Mouse (Mus musculus) limb, embryonic 10.5 days (tissue): ENCODE results near the gene Dcun1d3. TPM values are rescaled to one million over a fixed set of nuclear protein-coding genes. Genes with fewer than 3 reads are reported as not detected.
A peak's percentile ranks its signal among the peaks of the same experiment; 100 is the strongest.

Experiments
- DNase-seq: peaks from one replicate; pipeline ENCODE4 v3.0.0-alpha.2; 2017; ENCODE audit warnings: low spot score
- H3K27ac ChIP-seq: fragments of 300-500 bp; sonication (generic); 2 replicates; pipeline ENCODE4 v1.5.1; 2016; ENCODE audit warnings: mild to moderate bottlenecking
- H3K27me3 ChIP-seq: fragments of 300-500 bp; sonication (generic); 2 replicates; pipeline ENCODE4 v1.6.1; 2016; ENCODE audit warnings: low read depth, mild to moderate bottlenecking; ENCODE audit not compliant: poor library complexity, severe bottlenecking
- H3K36me3 ChIP-seq: fragments of 300-500 bp; sonication (generic); 2 replicates; pipeline ENCODE4 v1.6.1; 2016; ENCODE audit warnings: mild to moderate bottlenecking, moderate library complexity
- H3K4me1 ChIP-seq: fragments of 300-500 bp; sonication (generic); 2 replicates; pipeline ENCODE4 v1.6.1; 2016
- H3K4me3 ChIP-seq: fragments of 300-500 bp; sonication (generic); 2 replicates; pipeline ENCODE4 v1.5.1; 2016; ENCODE audit warnings: mild to moderate bottlenecking, moderate library complexity
- H3K9me3 ChIP-seq: fragments of 300-500 bp; sonication (generic); replicated peaks from 2 replicates; pipeline ENCODE4 v1.6.1; 2016; ENCODE audit warnings: mild to moderate bottlenecking
- WGBS: fragments of 180-500 bp; shearing (Covaris S2); methylation state at CpG from one replicate; pipeline ENCODE4 v1.1.7; 2016; 5-methylcytosine and 5-hydroxymethylcytosine counted together
- polyA plus RNA-seq: library from polyadenylated mRNA; unstranded; fragments of >200 nt; fragmentation: Nextera tagmentation; extraction: Ambion mirVana; gene quantifications from 2 replicates; pipeline ENCODE4 v1.2.1, GENCODE M21; 2016

Dcun1d3 gene
- polyA plus RNA-seq, 1 experiment from 2014 or later: 12.0 TPM

- peak; percentile 68 for DNase-seq
- H3K36me3 ChIP-seq: peaks cover 32% of the 10 kb centered on the region
- no peaks in the 10 kb centered on the region for H3K27me3 ChIP-seq
- H3K4me3 ChIP-seq: no peak overlapping the region
- H3K9me3 ChIP-seq: no peaks in the 10 kb centered on the region
- WGBS: 40% methylated on average over 6 of the region's 6 CpGs
- peaks cover 27% of the 10 kb centered on the region for H3K4me1 ChIP-seq
- H3K27ac ChIP-seq: peak overlapping the region; percentile 74
Measured at GRCm38 (mm10) chr7:119861335-119862091, 34.6 kb downstream of the Dcun1d3 start.

- no peak for DNase-seq
- H3K4me1 ChIP-seq: peaks cover 27% of the 10 kb centered on the region
- H3K27ac ChIP-seq: peak overlapping the region; percentile 74; the same call in 1 of the 2 replicates
- no peak overlapping the region for H3K4me3 ChIP-seq
- H3K9me3 ChIP-seq: no peaks in the 10 kb centered on the region
- peaks cover 34% of the 10 kb centered on the region for H3K36me3 ChIP-seq
- no peaks in the 10 kb centered on the region for H3K27me3 ChIP-seq
Measured at GRCm38 (mm10) chr7:119860971-119861334, 35.1 kb downstream of the Dcun1d3 start.

- Histone ChIP-seq H3K9me3 (no peaks in the 10 kb centered on the region), H3K36me3 (peaks cover 34% of the 10 kb centered on the region), H3K27ac (no peak overlapping the region), H3K4me1 (peaks cover 27% of the 10 kb centered on the region), H3K27me3 (no peaks in the 10 kb centered on the region), H3K4me3 (no peak overlapping the region)
- no peak for DNase-seq
- 85% methylated on average over 2 of the region's 2 CpGs for WGBS
Measured at GRCm38 (mm10) chr7:119860554-119860953, 35.5 kb downstream of the Dcun1d3 start.

GRCm38 (mm10) chr7:119860116-119860515 lies 36.0 kb downstream of the Dcun1d3 start:
- Histone ChIP-seq H3K4me3 (no peak overlapping the region), H3K27me3 (no peaks in the 10 kb centered on the region), H3K4me1 (peaks cover 27% of the 10 kb centered on the region), H3K9me3 (no peaks in the 10 kb centered on the region), H3K27ac (no peak overlapping the region), H3K36me3 (peaks cover 36% of the 10 kb centered on the region)
- no peak for DNase-seq
- WGBS: 87% methylated on average over 3 of the region's 3 CpGs

GRCm38 (mm10) chr7:119859476-119859875 lies 36.6 kb downstream of the Dcun1d3 start:
- 82% methylated on average over 6 of the region's 6 CpGs for WGBS
- no peak overlapping the region for H3K27ac ChIP-seq
- DNase-seq: no peak

GRCm38 (mm10) chr7:119855031-119855430 lies 41.1 kb downstream of the Dcun1d3 start:
- Histone ChIP-seq H3K27ac (no peak overlapping the region), H3K4me3 (no peak overlapping the region), H3K36me3 (peaks cover 71% of the 10 kb centered on the region), H3K9me3 (no peaks in the 10 kb centered on the region), H3K27me3 (no peaks in the 10 kb centered on the region), H3K4me1 (peaks cover 6% of the 10 kb centered on the region; the same call in 1 of the 2 replicates)
- DNase-seq: no peak

More at GRCm38 (mm10) chr7:119859476-119859875, 36.6 kb downstream of the Dcun1d3 start:
- Histone ChIP-seq H3K27me3 (no peaks in the 10 kb centered on the region), H3K4me1 (peaks cover 27% of the 10 kb centered on the region), H3K36me3 (peaks cover 42% of the 10 kb centered on the region), H3K4me3 (no peak overlapping the region), H3K9me3 (no peaks in the 10 kb centered on the region)

- Histone ChIP-seq H3K27me3 (no peaks in the 10 kb centered on the region), H3K36me3 (peaks cover 71% of the 10 kb centered on the region), H3K9me3 (no peaks in the 10 kb centered on the region), H3K4me1 (no peaks in the 10 kb centered on the region), H3K27ac (no peak overlapping the region), H3K4me3 (no peak overlapping the region)
- no peak for DNase-seq
- 90% methylated on average over 2 of the region's 2 CpGs for WGBS
Measured at GRCm38 (mm10) chr7:119854362-119854761, 41.7 kb downstream of the Dcun1d3 start.

- Histone ChIP-seq H3K27ac (no peak overlapping the region), H3K4me1 (no peaks in the 10 kb centered on the region), H3K9me3 (no peaks in the 10 kb centered on the region), H3K27me3 (no peaks in the 10 kb centered on the region), H3K4me3 (no peak overlapping the region), H3K36me3 (peaks cover 66% of the 10 kb centered on the region)
- WGBS: 97% methylated on average over 1 of the region's 1 CpGs
- no peak for DNase-seq
Measured at GRCm38 (mm10) chr7:119853186-119853585, 42.9 kb downstream of the Dcun1d3 start.

- Histone ChIP-seq H3K27me3 (no peaks in the 10 kb centered on the region), H3K4me1 (no peaks in the 10 kb centered on the region), H3K27ac (no peak overlapping the region), H3K9me3 (no peaks in the 10 kb centered on the region), H3K36me3 (peaks cover 60% of the 10 kb centered on the region), H3K4me3 (no peak overlapping the region)
- no peak for DNase-seq
Measured at GRCm38 (mm10) chr7:119852494-119852893, 43.6 kb downstream of the Dcun1d3 start.

- no peaks in the 10 kb centered on the region for H3K9me3 ChIP-seq
- H3K27me3 ChIP-seq: no peaks in the 10 kb centered on the region
- peaks cover 53% of the 10 kb centered on the region for H3K36me3 ChIP-seq
- no peak overlapping the region for H3K4me3 ChIP-seq
- no peak overlapping the region for H3K27ac ChIP-seq
- 90% methylated on average over 5 of the region's 5 CpGs for WGBS
- no peaks in the 10 kb centered on the region for H3K4me1 ChIP-seq
- DNase-seq: no peak
Measured at GRCm38 (mm10) chr7:119850737-119851136, 45.4 kb downstream of the Dcun1d3 start.

GRCm38 (mm10) chr7:119849096-119849495 lies 47.0 kb downstream of the Dcun1d3 start:
- WGBS: 0% methylated on average over 1 of the region's 1 CpGs
- DNase-seq: peak; percentile 70
- Histone ChIP-seq H3K9me3 (no peaks in the 10 kb centered on the region), H3K27ac (no peak overlapping the region), H3K36me3 (peaks cover 56% of the 10 kb centered on the region), H3K4me1 (no peaks in the 10 kb centered on the region), H3K27me3 (no peaks in the 10 kb centered on the region), H3K4me3 (no peak overlapping the region)

- H3K36me3 ChIP-seq: peaks cover 50% of the 10 kb centered on the region
- no peaks in the 10 kb centered on the region for H3K4me1 ChIP-seq
- no peaks in the 10 kb centered on the region for H3K27me3 ChIP-seq
- no peak for DNase-seq
- H3K4me3 ChIP-seq: no peak overlapping the region
- H3K27ac ChIP-seq: no peak overlapping the region
- no peaks in the 10 kb centered on the region for H3K9me3 ChIP-seq
- WGBS: 95% methylated on average over 2 of the region's 2 CpGs
Measured at GRCm38 (mm10) chr7:119847396-119847795, 48.7 kb downstream of the Dcun1d3 start.

GRCm38 (mm10) chr7:119845541-119845940 lies 50.6 kb downstream of the Dcun1d3 start:
- no peaks in the 10 kb centered on the region for H3K27me3 ChIP-seq
- 90% methylated on average over 2 of the region's 2 CpGs for WGBS
- H3K9me3 ChIP-seq: no peaks in the 10 kb centered on the region
- DNase-seq: no peak
- H3K36me3 ChIP-seq: peaks cover 40% of the 10 kb centered on the region
- no peaks in the 10 kb centered on the region for H3K4me1 ChIP-seq
- H3K4me3 ChIP-seq: no peak overlapping the region
- H3K27ac ChIP-seq: no peak overlapping the region
